Mouse (Mus musculus) left cerebral cortex, adult 8-10 months (tissue): ENCODE measurements at regions not wholly inside any gene's neighbourhood (a gene's known extent, or its start where the extent isn't known, plus 50 kb on each side); places are given as distances from the start of the nearest gene placed in this dataset.

ENCODE experiments used
- DNase-seq, 2 experiments: peaks; one replicate each; pipeline ENCODE4 v3.0.0; 2022; ENCODE audit warnings: low spot score in 2 of 2

GRCm38 (mm10) chr5:69678770-69679169 lies 86.6 kb upstream of the Gnpda2 start:
- no peak for DNase-seq

DNA sequence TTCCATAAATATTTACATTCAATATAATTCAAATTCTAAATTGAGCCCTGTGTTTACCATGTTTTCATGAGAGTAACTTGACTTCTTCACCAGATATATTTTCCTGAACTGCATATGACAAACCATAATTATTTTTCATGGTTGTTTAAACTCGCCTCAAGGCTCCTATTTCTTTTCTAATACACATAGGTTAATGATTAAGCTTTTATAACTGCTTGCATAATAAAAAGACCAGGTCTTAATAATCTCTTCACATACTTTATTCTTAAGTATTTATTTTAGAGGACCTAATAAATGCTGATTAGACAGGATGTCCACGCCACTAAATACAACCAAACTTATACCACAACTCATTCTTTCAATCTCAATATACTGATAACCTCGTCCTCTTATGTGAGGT lies 86.1 kb upstream of the Gnpda2 start:
- DNase-seq, result no peak

GRCm38 (mm10) chr5:69665555-69665954 lies 73.4 kb upstream of the Gnpda2 start:
- DNase-seq, result peak in 1 of 2 experiments; percentile 6

DNA sequence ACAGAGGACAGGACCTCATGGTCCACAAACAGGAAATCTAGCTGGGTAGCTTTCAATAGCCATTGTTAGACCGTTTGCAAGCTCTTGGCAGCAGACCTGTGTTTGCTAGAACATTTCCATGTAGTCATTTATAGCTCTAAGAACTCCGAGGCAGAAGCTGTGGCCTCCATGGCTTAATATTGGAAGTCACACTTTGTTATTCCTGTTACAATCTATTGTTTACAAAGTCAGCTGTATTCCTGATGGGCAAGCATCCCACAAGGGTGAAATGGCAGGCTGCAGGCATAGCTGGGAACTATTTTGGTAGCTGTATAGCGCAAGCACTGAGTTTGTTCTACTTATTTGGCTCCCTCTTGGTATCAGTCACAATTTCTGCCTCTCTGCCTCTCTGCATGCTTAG lies 71.8 kb upstream of the Gnpda2 start:
- no peak for DNase-seq
